Mouse (Mus musculus) embryonic stem cell, embryonic (primary cell): ENCODE results near the gene Tmem52.

Experiments used
- CTCF ChIA-PET, 4 experiments: fragments of 300-600 bp in 2 of 4; fragments of 350-600 bp in 2 of 4; sonication (Branson Sonifier 250); formaldehyde crosslinking; loops; one replicate each; lab custom pipeline; 2022; ENCODE audit warnings: inconsistent platforms in 2 of 4; lab: Charles Lee
- POLR2A ChIA-PET, 4 experiments: fragments of 300-600 bp in 2 of 4; fragments of 350-600 bp in 2 of 4; sonication (Branson Sonifier 250); formaldehyde crosslinking; loops; one replicate each; lab custom pipeline; 2022; ENCODE audit warnings: antibody characterized with exemption in 4 of 4, inconsistent platforms in 1 of 4; lab: Charles Lee

The Tmem52 gene

DNA sequence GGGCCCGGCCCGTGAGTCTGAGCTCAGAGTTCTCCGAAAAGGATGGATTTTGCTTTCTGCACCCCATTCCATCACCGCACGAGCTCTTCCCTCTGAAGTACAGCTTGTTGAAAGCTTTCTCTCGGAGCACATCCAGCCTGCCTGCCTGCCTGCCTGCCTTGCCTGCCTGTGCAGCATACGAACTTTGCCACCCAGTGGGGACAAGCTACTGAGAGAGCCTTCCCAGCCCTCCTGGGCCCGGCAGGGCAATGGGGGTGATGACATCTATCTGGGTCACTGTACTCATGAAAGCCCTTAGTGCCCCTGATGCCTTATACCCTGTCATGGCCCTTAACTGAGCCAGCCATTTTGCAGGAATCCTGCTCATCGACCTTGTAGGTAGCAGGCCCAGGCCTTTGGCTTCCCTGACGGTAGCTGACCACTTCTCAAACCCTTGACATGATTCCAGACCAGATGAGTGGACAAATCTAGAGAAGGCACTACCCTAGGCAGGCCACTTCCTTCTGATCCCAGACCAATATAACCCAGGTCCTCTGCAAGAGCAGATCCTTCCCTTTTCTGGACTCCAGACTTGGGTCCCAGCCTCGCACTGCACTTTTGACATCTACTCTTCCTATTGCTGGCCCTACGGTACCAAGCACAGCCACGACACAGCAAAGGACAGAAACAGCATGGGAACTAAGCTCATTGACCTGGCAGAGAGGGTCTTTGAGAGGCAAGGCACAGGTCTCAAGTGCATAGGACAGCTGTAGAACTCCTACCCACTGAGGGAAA, 1.5 kb upstream of the Tmem52 start:
- ChIA-PET POLR2A (interaction anchor here in 2 of 4 experiments (0.6 to 1.0 kb wide), 4 partner anchors 14 to 1391 kb away, joined by 3 to 4 read pairs (median 4); partner anchors contain the start of gene Prkcz (in 1 of the 2)), CTCF (interaction anchor here in 2 of 4 experiments (0.7 to 1.6 kb wide), 2 partner anchors 113 to 124 kb away, joined by 3 read pairs; no protein-coding TSS in a partner anchor)

DNA sequence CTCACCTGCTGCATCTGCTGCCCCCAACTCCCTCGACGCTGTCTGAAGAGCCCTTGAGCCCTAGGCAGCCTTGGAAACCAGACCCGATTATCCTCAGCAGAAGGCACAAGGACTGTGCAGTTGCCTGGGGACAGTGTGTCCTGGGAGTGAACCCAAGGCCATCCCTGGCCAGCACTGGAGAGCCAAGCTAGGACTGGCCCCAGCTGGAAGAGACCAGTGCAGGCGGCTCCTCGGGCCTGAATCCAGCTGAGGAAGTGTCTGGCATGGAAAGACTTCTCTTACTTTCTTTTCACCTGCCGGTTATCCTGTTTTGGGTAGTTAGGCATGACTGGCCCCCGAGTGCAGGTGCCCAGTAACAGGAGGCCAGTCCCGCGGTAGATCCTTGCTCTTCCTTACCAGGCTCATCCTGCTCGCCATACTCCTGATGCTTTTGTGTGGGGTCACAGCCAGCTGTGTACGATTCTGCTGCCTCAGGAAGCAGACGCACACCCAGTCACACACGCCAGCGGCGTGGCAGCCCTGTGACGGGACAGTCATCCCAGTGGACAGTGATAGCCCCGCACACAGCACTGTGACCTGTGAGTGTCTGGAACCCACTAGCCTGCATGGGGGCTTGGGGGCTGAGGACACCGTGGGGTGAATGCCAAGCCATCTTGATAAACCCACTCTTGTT, 812 bp downstream of the Tmem52 start:
- CTCF ChIA-PET, result interaction anchor here in 3 of 4 experiments (0.5 to 2.0 kb wide), 3 partner anchors 12 to 62 kb away, joined by 5 to 10 read pairs (median 8); no protein-coding TSS in a partner anchor
- POLR2A ChIA-PET, result interaction anchor here in 2 of 4 experiments (0.6 to 3.2 kb wide), 8 partner anchors 8 to 93 kb away, joined by 3 to 14 read pairs (median 3); partner anchors contain the start of gene Cfap74 (in 1 of the 2)

DNA sequence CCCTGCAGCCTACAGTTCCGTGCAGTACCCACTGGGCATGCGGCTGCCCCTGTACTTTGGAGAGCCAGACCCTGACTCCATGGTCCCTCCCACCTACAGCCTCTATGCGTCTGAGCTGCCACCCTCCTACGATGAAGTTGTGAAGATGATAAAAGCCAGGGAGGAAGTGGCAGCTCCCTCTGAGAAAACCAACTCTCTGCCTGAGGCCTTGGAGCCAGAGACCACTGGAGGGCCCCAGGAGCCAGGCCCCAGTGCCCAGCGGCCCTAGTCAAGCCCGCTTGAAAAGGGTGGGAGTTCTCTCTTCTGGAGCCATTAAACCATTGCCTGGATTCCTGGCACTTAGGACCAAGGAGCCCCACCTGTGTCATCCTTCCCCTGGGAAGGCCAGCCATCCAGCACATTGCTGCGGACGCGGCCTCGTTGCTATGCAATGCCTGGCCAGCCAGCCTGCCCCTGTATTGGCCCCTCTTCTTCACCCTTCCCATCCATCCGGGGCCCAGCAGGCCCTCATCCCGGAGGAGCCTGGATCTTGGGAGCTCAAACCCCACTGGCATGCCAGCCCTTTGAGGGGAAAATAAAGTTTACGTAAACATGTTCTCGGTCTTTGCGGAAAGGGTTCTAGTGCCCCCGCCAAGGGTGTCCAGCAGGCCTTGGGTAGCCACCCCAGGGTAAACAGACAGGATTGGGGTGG, 1.5 kb downstream of the Tmem52 start:
- ChIA-PET CTCF (interaction anchor here in 1 of 4 experiments (2.0 kb wide), 1 partner anchor 11 kb away, joined by 10 read pairs; no protein-coding TSS in a partner anchor), POLR2A (interaction anchor here in 2 of 4 experiments (0.9 to 3.2 kb wide), 3 partner anchors 11 to 61 kb away, joined by 3 to 14 read pairs (median 6); partner anchors contain the start of gene Cfap74 (in 1 of the 2))

DNA sequence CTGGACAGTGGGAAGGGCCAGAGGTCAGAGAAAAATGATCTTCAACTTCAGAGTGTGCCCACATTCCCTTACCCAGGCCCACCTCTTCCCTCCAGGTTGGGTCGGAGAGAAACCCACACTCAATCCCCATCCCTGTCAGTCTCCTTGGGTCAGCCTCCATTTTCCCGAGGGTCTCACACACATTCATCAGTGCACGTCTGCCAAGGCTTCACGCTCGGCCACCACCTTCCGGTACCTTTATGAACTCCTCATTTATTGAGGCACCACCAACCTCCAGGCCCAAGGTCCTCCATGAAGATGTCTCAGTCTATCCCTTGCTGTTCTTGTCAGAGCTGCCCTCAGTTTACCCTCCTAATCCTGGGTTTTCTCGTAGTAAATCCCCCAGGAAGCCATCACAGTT, 2.1 kb downstream of the Tmem52 start:
- CTCF ChIA-PET, result no interaction called here
- POLR2A ChIA-PET, result interaction anchor here in 1 of 4 experiments (3.2 kb wide), 1 partner anchor 19 kb away, joined by 14 read pairs; no protein-coding TSS in a partner anchor

DNA sequence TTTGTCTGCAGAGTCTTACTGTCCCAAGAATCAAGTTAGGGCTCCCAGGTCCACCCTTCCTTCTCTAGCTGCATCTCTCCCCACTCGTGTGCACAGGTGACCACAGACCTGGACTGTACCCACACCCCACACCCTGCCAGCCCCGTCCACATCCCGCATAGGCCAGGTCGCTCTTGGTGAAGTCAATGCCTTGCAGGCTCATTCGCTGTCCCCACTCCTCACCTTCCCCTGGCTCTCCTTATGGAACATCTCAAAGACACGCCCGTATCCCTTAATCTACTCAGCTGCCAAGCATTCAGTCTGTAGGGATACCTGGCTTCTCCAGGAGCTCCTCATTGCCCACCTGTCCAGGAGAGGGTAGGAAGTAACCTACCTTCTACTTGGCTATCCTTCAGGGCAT, 2.5 kb downstream of the Tmem52 start:
- CTCF ChIA-PET, result no interaction called here

DNA sequence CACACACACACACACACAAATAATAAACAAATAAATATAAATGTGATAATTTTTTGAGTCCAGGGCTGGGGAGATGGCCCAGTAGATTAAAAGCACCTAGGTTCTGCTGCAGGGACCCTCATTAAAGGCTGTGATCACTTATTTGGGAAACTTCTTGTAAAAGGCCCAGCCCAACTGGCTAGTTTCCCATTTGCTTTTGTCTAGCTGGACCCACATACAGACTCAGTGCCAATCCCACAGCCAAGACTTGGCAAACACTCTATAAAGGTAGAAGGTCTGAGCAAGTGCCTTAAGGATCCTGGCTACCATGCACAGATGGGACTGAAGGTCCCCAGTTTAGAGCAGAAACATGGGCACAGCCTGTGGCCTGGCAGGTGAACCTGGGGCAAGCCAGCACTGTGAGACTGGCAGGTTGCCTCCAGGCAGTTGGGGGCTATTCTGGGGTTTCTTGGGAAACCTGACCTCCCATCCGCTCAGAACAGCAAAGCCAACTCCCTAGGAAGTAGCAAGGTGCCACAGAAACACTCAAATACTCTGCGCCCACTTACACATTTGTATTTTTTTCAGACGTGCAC, 3.9 kb downstream of the Tmem52 start:
- ChIA-PET POLR2A (interaction anchor here in 2 of 4 experiments (1.5 to 2.6 kb wide), 4 partner anchors 9 to 19 kb away, joined by 6 to 10 read pairs (median 6); no protein-coding TSS in a partner anchor), CTCF (interaction anchor here in 1 of 4 experiments (0.6 to 1.4 kb wide), 2 partner anchors 9 to 10 kb away, joined by 3 to 7 read pairs; no protein-coding TSS in a partner anchor)

More for the DNA sequence above, 2.5 kb downstream of the Tmem52 start:
- POLR2A ChIA-PET, result interaction anchor here in 1 of 4 experiments (3.2 kb wide), 1 partner anchor 20 kb away, joined by 14 read pairs; no protein-coding TSS in a partner anchor

DNA sequence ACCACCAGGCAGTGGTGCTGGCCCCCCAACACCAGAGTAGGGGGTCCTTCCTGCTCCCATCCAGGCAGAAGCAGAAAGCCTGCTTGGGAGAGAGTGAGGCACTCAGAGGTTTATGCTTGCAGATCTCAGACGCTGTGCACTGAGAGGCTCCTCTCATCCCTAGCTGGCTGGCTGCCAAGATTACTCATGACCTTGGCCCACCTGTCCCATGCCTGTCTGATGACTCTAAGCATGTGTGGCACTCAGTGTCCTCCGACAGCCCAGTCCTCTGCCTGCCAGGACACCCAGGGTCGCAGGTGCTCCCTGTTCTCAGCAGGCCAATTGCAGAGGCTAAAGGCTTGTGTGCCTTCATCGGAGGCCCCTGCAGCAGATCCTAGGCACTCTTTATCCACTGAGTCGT, 4.4 kb downstream of the Tmem52 start:
- CTCF ChIA-PET, result interaction anchor here in 3 of 4 experiments (0.6 to 1.4 kb wide), 4 partner anchors 8 to 1625 kb away, joined by 3 to 7 read pairs (median 3); no protein-coding TSS in a partner anchor
- POLR2A ChIA-PET, result interaction anchor here in 3 of 4 experiments (0.9 to 2.6 kb wide), 12 partner anchors 10 to 232 kb away, joined by 3 to 10 read pairs (median 4); partner anchors contain the start of gene Ssu72 (in 1 of the 3)

DNA sequence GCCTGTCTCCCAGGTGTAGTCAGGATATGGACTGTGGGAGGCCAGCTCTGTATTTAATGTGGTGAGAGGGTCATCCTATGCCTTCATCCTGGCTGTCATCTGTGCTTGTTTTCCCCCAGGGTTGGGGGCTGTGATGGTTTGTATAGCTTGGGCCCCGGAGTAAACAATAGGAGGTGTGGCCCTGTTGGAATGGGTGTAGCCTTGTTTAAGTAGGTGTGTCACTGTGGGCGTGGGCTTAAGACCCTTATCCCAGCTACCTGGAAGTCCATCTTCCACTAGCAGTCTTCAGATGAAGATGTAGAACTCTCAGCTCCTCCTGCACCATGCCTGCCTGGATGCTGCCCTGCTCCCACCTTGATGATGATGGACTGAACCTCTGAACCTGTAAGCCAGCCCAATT, 4.9 kb downstream of the Tmem52 start:
- CTCF ChIA-PET, result interaction anchor here (0.6 to 1.4 kb wide), 4 partner anchors 9 to 1626 kb away, joined by 3 to 7 read pairs (median 3); no protein-coding TSS in a partner anchor
- POLR2A ChIA-PET, result interaction anchor here in 3 of 4 experiments (0.9 to 2.6 kb wide), 13 partner anchors 9 to 231 kb away, joined by 3 to 10 read pairs (median 3); partner anchors contain the start of gene Ssu72 (in 1 of the 3)

DNA sequence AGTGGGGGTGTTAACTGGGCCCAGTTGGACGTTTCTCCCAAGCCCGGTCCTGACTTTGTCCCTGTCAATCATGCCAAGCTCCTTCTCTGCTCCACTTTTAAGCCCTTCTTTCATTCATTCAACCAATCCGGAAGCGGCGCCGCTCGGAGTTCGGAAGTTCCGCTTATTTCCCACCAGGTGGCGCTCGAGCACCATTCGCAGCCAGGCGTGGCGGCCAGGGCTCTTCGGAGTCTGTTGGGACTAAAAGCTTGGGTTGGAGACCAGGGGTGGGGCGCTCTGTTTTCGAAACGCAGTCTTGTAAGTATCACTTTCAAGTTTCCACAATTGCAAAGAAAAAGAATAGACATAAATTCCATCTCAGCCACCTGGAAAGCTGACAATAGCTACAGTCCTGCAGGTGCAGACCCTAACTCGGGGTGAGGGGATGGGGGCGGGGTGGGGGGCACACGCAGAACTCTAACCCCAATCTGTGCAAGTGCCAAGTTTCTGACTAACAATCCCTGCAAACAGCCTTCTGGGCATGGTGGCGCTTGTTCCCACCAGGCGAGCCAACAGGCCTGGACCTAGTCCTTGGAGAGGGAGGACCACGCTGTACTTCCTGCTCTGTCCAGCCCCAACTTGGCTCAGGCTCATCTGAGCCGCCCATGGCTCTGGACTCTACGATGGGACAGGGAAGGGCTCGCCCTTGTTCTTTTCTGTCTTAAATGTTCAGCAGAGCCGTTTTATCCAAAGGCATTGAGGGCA, 12.6 kb downstream of the Tmem52 start:
- ChIA-PET CTCF (interaction anchor here (0.6 to 2.6 kb wide), 64 partner anchors 8 to 475 kb away, joined by 3 to 11 read pairs (median 4); partner anchors contain the start of genes Tmem52 (in 2 of the 4), Faap20 (in 1 of the 4), Gm10563 (in 1 of the 4) and Gnb1 (in 1 of the 4)), POLR2A (interaction anchor here (0.5 to 3.1 kb wide), 34 partner anchors 9 to 1878 kb away, joined by 3 to 17 read pairs (median 3); partner anchors contain the start of genes Slc35e2 (in 2 of the 4), Tmem52 (in 2 of the 4), Gnb1 (in 1 of the 4) and Mib2 (in 1 of the 4))

DNA sequence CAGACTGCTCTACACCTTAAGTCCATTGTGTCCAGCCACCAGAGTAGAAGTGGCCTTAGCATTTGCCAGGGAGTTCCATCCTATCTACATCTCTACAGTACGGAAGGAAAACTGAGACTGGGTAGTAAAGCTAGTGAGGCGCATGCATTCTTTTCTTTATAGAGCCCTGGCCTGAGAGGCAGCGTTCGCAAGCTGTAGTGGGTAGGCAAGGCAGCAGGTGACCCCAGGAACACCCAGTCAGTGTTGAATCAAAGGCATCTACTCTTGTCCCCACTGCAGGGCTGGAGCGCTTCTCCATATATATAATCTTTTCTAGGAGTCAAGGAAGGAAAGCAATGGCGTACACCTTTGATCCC, 13.2 kb downstream of the Tmem52 start:
- CTCF ChIA-PET, result interaction anchor here (0.6 to 2.6 kb wide), 52 partner anchors 7 to 475 kb away, joined by 3 to 11 read pairs (median 4); partner anchors contain the start of genes Tmem52 (in 3 of the 4), Faap20 (in 1 of the 4), Gm10563 (in 1 of the 4) and Slc35e2 (in 1 of the 4)
- POLR2A ChIA-PET, result interaction anchor here (0.6 to 3.1 kb wide), 32 partner anchors 8 to 1879 kb away, joined by 3 to 17 read pairs (median 4); partner anchors contain the start of genes Gnb1 (in 2 of the 4), Slc35e2 (in 2 of the 4), Tmem52 (in 2 of the 4) and Mib2 (in 1 of the 4)

DNA sequence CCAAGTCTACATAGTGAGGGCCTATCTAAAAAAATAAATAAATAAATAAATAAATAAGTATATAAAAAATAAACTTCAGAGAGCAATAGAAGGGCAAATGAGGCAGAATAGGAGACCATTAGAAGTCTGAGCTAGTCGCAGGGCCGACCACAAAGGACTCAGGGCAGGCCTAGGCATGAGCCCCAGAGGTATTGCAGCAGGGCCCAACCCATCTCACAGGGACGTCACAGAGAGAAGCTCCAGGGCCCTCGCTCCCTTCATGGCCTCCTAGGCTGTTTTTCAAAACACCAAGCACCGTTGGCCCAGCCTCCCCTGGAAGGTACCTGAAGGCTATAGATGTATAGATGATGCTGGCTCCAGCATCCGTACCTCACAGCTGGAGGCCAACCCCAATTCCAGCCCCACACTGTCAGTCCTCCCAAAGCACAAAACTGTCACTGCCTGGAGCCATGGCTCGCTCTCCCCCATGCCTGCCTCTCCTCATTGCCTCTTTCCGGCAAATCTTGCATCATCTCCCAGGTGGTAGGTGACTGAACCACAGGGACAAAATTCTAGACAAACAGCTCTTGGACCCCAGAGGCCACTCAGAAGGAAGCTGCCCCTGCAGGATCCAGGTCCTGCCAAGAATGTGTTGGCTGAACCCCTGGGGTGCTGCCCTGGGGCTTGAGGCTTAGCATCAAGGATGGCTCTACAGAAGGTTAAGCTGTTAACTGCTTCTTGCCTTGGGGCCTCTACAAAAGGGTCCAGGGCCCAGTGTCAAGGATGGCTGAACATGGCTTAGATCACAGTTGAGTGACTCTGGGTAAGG, 14.0 kb downstream of the Tmem52 start:
- CTCF ChIA-PET, result interaction anchor here in 3 of 4 experiments (0.5 to 2.6 kb wide), 11 partner anchors 9 to 292 kb away, joined by 3 to 11 read pairs (median 3); partner anchors contain the start of gene Tmem52 (in 1 of the 3)
- POLR2A ChIA-PET, result interaction anchor here in 3 of 4 experiments (0.5 to 3.1 kb wide), 28 partner anchors 9 to 253 kb away, joined by 3 to 17 read pairs (median 4); partner anchors contain the start of genes Gnb1 (in 3 of the 3), Mib2 (in 1 of the 3), Slc35e2 (in 1 of the 3) and Ssu72 (in 1 of the 3)

DNA sequence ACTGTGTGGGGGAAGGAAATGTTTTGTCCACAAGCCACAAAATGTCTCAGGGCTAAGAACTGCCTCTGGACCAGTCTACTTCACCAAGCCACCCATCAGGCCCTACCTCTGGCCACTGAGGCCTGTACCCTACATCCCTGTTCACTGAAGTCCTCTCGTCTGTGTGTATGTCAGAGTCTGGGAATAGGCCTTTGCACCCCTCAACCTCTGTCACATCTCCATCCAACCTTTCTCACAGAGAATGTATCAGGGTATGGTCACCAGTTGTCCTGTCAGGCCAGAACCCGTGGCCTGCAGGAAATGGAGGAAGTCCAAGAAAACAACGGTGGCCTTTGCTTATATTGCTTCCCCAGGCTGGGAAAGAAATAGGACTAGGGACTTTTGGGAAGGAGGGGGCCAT, 16.6 kb downstream of the Tmem52 start:
- ChIA-PET CTCF (no interaction called here), POLR2A (interaction anchor here in 2 of 4 experiments (1.0 to 1.5 kb wide), 4 partner anchors 10 to 166 kb away, joined by 3 to 4 read pairs (median 4); no protein-coding TSS in a partner anchor)

DNA sequence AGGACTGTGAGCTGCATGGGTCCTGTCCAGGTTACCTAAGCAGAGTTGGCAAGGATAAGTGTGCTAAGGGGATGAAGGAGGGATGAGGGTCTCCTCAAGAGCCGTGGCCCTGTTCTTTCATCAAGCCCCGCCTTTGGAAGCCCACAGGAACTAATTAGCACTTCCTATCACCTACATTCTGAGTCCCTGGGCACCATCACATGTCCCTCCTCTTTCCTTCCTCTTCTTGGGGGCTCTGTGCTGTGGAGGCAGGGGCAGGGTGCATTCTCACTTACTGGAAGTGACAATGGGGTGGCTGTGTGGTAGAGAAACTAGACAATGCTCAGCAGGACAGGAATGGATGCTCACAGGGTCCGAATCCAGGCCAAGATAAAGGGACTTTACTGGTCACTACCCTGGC, 18.8 kb downstream of the Tmem52 start:
- POLR2A ChIA-PET, result interaction anchor here in 2 of 4 experiments (0.5 to 1.5 kb wide), 4 partner anchors 19 to 288 kb away, joined by 3 to 4 read pairs (median 3); partner anchors contain the start of gene Tmem52 (in 1 of the 2)
- CTCF ChIA-PET, result no interaction called here

DNA sequence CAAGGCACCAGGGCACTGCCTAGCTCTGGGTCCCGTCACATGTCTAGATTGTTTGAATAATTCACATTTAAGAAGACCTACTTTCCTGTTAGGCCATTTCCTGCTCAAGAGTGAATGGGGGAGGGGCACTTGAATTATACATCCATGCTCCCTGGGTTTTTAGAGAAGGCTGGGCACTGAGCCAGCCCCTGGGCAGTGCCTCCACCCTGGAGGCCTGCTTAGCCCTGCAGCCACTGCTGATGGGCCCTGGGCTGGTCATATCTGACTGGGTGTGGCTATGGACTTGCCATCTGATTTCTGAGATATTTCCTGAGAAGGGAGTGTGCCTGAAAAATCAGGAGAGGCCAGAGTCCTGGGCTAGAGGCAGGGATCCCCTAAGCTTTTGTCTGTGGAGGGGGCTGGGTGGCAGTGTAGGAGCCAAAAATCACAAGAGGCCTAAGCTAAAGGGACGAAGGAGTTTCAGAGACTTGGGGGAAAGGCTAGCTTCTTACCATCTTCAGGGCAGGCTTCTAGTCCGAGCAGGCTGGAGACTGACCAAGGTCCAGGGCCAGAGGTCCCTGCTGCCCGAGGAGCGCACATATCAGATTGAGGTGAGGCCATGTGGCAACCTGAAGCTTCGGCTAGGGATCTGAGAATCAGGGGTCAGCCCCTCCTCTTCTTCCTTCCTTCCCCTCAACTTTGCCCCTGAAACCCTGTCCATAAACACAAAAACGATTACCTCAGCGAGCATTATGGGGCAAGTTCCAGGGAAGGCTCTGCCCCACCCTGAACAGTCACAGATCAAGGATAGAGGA, 19.5 kb downstream of the Tmem52 start:
- POLR2A ChIA-PET, result interaction anchor here in 3 of 4 experiments (0.6 to 1.4 kb wide), 3 partner anchors 89 to 287 kb away, joined by 3 to 4 read pairs (median 3); no protein-coding TSS in a partner anchor
- CTCF ChIA-PET, result no interaction called here
